Mouse (Mus musculus) spleen, adult 18-20 months (tissue): ENCODE measurements around the gene Bmyc.
"Not testable (repeated sequence)": the region's sequence is repeated elsewhere in the genome, so short reads cannot be mapped to it uniquely, and the experiment has no call there.

Experiments
- DNase-seq, 2 experiments: peaks; one replicate each; pipeline ENCODE4 v3.0.0; 2022; ENCODE audit warnings: mixed read lengths in 2 of 2

Gene Bmyc

GRCm38 (mm10) chr2:25733199-25733930 is 26.8 kb downstream of the Bmyc start:
- no peak for DNase-seq

- DNase-seq, result not testable (repeated sequence)
Measured at GRCm38 (mm10) chr2:25736709-25737108, 30.2 kb downstream of the Bmyc start, which contains the start of gene Obp2b. Gene Obp2b, plus strand, starts transcription at chr2:25737009.

GRCm38 (mm10) chr2:25741671-25742070 is 35.1 kb downstream of the Bmyc start:
- DNase-seq, result no peak

GRCm38 (mm10) chr2:25754201-25754600 is 47.7 kb downstream of the Bmyc start:
- DNase-seq, result no peak
